Mouse (Mus musculus) thymus, postnatal 14 days (tissue): ENCODE measurements around the gene Otoa.

Experiments used
- DNase-seq: peaks from one replicate; pipeline ENCODE4 v3.0.0; 2021

The Otoa gene

DNA sequence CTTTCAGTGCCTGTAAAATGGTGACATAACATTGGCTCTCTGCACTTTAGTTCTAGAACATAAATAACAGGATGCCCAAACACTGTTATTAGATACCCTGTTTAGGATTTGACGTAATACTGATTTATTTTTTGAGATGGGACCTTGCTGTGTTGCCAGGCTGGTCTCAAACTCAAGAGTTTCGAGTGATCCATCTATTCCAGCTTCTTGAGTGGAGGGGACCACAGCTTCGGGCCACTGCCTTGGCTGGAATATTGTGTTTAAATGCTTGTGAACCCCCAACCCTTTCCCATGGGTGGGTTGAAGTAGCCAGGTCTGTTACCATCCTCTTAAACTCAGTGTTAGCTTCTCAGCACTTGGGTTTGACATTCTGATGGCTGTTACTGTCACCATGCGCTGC is at the start of gene Otoa:
Otoa (plus strand) TSS at position 301 of the 400 bp plus-strand sequence.
- DNase-seq = no peak

DNA sequence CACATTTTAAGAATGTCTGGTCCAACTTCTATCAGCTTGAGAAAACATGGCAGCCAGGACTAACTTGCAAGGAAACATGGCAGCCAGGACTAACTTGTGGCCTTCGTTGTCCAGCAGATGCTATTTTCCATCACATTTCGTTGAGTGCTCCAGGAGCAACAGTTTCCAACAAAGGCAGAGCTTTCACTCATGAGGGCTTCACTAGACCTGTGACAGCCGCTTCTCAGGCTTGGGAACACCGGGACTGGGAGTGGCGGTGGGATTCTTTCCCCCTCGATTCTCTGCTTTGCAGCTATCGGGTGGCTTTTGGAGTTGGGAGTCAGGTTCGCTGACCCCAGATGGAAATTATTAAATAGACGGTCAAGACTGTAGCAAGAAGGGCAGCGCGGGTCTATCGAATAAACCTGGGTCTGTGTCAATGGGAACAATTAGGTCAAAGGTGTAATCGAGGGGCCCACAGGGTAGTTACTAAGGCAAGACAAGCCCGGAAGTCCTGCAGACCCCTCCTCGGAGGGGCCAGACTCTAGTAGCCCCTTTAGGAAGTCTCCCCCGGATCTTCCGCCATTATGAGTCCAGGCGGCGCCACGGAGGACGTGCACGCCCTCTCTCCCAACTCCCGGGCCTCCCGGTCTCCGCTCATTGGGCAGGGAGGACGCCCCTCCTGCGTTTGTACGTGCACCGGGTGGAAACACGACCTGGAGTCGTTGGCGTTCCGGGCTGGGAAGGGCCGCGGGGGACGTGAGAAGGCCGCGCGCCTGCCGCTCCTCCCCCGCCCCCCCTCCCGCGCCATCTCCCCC is 47.4 kb upstream of the Otoa start, which contains the start of gene Mettl9:
Mettl9 (plus strand) TSS at position 590 of the 797 bp plus-strand sequence.
- DNase-seq = peak; percentile 95

DNA sequence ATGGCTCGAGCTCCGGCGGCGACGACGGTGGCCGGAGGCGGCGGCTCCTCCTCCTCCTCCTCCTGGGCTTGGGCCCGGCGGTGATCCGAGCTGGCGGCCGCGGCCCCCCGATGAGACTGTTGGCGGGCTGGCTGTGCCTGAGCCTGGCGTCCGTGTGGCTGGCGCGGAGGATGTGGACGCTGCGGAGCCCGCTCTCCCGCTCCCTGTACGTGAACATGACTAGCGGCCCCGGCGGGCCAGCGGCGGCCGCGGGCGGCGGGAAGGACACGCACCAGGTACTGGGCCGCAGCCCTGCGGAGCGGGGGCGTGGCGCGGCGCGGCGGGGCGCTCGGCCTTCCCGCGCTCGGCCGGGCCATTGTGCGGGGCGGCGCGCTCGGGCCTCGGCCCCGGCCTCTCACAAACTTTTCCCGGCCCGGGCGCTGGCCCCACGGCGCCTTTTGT is 46.7 kb upstream of the Otoa start:
- DNase-seq = peak; percentile 75

DNA sequence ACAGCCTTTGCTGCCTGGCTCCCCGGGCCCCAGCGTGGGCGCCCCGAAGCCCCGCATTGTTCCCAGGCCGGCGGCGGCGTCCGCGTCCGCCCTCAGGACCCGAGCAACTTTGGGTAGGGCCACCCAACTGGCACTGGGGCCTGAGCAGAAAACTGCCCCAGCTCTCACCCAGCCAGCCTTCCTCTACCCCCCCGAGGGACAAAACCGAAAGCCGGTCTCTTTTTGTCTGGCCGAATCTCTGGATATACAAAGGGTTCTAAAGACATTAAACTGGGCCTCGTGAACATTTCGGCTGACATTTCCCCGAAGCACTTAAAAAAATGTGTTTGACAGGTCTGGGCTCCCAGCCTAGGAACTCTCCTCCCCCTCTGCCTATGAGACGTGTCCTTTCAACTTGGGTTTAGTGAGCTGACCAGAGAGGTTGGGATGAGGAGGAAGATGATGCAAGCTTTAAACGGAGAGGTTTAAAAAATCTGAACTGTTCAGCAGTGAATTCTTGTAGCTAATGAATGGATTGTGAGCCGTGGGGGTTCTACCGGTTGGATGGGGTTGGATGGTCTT is 46.2 kb upstream of the Otoa start:
- DNase-seq = no peak

DNA sequence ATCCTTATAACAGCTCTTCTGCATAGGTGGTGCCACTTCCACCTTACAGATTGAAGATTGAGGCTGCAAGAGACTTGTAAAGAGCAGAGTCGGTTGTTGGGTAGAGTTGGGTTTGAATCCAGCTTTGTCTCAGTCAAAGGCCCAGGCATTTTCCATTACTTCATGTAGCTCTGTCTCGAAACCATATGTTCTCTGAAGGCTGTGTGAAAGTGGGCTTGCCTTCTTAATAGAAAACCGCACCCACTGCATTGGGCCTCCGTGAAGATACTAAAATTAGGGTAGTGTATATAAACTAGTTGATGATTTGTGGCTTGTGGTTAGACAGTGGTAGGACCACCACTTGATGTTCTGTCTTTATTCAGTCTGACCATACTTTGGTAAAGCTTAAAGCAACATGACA is 40.9 kb upstream of the Otoa start:
- DNase-seq = no peak

DNA sequence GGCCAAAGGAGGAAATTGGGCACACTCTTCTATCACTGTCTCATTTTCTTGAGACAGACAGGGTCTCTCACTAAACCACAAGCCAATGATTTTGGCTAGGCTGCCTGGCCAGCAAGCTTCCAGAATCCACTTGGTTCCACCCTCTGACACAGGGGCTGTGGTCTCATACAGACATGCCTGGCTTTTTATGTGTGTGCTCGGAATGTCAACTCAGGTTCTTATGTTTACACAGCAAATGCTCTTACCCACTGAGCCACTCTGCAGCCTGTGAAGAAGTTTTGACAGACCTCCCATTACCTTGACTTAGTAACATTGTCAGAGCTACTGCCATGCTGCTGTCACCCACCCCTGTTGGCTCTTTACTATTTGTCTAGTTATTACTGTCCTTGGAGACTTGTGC is 39.5 kb upstream of the Otoa start:
- DNase-seq = peak; percentile 7

DNA sequence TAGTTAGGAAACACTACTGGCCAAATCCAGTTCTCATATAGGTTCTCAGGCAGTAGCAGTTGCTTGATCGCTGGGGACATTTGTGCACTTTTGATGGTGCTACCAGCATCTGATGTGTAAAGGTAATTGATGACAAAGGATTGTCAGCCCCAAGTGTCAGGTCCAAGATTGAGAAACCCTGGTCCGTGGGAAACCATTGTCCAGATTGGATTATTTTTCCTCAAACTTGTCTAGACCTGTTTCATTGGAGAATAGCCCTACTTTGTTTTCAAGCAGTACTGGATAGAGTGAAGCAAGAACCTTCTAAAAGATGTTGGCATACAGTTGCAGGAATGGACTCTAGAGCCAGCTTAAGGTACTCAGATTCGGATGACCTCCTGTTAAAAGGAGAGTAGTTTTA is 38.4 kb upstream of the Otoa start:
- DNase-seq = no peak

DNA sequence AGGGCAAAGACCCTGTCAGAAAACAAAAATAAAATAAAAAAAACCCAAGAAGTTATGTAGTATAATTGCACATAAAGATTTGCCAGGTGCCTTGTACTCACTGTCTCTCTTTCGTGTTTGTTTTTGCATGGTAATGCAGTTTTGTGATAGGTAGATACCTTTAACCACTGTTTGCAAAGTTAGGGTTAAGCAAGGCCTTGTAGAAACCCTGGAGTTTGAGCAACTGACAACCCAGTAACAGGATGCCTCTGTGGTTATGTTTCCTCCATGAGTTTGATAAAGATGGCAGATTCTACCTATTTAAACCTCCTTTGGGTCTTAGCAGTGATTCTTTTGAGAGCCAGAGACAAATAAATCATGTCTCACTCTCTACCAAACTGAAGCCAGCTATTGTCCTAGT is 37.9 kb upstream of the Otoa start:
- no peak for DNase-seq

DNA sequence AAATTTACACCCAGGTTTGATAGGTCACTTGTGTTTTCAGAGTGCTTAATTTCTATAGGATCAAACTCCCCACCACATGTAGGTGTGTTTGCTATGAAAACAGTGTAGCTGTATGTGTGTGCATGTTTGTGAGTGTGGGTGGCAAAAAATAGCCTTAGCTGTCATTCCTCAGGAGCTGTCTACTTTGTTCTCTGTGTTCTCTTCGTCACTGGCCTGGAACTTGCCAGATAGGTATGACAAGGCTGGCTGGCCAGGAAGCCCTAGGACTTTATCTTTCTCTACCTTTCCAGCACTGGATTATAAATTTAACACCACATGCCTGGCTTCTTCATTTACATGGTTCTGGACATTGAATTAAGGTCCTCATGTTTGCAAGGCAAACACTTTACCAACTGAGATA is 37.2 kb upstream of the Otoa start:
- no peak for DNase-seq

DNA sequence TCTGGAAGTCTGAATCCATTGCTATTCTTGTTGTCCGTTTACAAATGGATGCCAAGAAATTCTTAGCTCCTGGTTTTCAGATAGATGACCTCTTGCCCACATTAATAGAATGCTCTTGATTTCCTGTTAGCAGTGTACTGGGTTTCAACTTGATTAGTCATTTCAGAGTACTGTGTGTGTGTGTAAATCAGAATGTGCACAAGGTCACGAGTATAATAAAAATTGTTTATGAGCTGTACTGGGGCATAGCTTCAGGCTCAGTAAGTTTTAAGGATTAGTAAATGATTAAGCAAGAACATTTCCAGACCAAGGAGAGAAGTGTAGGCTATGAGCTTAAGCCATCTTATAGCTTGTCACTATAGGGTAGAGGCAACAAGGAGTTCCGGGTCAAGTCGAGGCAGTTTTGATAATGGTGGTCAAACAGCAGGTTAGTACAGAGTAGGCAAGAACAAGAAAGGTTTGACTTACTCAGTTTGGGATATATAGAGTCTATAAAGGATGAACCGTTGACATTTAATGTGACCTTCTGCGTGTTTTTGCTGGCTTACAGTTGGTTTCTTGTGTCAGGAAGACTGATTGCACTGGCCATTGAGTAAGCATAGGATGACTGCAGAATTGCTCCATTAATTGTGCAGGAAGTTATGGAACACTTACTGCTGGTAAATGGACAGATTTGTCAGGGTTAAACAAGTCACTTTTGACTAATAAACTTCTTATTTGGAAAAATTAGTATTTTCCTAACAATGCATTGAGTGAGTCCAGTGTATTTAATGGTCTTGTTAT is 35.6 kb upstream of the Otoa start:
- no peak for DNase-seq

DNA sequence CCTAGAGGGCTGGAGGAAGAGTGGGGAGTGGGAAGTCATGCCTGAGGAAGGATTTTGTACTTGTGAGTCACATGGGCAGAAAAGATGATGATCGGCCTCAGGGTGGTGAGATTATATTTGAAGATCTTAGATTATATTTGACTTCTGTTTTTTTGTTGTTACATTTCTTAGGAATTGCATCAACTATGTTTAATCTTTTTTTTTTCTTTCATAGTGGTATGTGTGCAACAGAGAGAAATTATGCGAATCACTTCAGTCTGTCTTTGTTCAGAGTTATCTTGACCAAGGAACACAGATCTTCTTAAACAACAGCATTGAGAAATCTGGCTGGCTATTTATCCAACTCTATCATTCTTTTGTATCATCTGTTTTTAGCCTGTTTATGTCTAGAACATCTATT is 33.8 kb upstream of the Otoa start:
- no peak for DNase-seq

DNA sequence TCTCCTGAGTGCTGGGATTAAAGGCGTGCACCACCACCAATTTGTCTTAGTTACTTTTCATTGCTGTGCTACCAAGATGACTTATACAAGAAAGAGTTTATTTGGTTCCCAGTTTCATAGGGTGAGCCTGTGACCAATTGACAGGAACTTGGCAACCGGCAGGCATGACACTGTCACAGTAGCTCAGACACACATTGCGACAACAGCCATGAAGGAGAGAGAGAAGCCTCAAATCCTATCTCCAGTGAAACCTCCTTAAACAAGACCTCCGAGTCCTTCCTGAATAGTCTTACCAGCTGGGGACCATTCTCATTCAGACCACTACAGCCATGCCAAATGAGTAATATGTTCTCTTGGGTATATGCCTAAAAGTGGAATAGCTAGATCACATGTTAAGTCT is 28.4 kb upstream of the Otoa start:
- DNase-seq = no peak

DNA sequence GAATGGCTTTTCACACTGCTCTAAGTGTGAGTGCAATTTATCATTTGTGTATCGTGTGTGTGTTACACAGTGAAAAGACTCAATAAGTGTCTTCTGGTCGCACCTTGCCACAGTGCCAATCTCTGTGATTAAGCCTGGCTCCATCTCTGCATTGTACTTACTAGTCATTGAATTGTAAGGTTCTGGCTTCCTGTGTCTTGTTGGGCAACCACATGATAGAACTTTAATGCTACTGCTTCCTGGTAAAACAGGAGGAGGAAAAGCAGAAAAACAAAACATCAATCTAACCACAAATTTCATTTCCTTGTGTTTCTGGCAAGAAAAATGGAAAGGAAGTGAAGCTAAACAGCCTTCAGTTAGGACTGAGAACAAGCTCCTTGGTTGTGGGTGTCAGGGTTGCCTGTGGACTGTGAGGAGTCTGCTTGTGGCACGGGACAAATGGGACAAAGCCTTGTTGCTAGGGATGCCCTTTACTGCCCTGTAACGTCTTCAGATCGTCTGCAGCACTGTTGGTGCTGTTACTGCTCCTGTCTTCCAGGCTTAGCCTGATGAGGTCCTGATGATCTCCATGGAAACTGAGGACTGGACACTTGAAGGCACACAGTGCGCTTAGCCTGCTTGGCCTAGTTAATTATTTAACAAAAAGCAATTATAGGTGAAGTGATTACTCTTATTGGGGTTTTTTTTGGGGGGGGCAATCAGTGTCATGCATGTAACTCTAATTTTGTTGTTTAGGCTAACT is 21.8 kb upstream of the Otoa start:
- DNase-seq = no peak

DNA sequence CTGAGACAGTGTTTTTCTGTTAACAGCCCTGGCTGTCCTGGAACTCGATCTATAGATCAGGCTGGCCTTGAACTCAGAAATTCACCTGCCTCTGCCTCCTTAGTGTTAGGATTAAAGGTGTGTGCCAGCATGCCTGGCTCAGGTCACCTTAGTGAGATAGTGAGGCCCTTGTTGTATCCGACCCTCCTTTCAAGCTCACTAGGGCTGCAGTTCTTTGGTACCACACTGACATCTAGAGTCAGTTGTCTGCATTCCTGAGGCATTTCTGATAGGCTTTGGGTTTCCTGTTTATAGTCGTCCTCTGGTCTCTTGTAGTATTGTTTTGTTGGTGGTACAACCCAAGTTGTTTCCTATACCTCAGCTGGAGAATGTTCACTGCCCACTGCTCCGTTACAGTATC is 17.1 kb upstream of the Otoa start:
- DNase-seq = peak; percentile 32

DNA sequence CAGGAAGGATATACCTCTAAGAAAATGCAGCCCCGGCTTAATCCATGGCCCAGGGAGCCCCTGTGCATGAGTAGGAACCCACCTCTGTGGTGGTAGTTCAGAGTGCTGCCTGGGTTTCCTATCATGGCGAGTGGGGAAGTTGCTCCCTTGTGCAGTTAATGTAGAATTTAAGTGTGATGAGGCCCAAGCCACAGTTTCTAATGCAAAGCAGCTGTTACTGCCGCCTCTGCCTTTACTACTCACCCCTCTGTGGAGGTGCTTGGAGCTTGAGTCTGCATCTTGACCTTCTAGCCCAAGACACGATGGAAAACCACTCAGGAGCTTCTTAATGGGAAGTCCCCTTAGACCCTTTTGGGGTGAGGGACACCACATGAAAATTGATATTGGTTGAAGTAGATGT is 10.2 kb upstream of the Otoa start:
- no peak for DNase-seq

DNA sequence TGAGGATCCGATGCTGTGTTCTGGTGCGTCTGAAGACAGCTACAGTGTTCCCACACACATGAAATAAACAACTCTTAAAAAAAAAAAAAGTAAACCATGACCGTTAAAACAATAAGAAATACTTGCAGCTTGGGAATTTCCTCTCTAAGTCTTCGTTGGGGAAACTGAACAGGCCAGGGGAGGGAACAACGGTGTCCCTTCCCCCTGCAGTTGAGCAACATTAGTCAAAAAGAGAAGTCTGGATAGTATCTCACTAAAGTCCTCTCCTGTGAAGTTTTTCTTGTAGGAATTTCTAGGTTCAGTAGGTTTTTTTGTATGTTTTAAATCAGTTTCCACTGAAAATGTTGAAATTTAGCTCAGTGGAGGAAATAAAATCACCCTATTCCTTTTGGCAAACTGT is 8.9 kb upstream of the Otoa start:
- DNase-seq = no peak

DNA sequence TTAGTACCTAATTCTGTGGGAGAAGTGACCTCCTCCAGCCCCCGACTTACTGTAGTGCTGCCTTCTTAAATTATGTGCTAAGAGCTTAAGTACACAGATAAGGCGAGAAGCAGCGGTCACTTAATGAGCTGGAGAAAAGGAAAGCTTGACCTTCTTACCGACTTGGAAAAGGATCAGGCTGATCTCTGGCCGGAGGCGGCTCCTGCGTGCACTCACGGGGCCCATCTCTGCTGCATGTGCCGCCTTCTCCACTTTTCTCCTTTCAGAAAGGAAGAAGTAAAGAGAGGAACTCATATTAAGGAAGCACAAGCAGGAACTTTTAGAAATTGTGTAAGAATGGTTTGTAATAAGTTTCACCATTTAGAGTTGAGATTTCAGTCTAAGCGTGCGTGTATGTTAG is 7.2 kb upstream of the Otoa start, which contains the start of gene Igsf6:
Igsf6 (minus strand) TSS at position 292 of the 400 bp plus-strand sequence.
- DNase-seq = no peak

DNA sequence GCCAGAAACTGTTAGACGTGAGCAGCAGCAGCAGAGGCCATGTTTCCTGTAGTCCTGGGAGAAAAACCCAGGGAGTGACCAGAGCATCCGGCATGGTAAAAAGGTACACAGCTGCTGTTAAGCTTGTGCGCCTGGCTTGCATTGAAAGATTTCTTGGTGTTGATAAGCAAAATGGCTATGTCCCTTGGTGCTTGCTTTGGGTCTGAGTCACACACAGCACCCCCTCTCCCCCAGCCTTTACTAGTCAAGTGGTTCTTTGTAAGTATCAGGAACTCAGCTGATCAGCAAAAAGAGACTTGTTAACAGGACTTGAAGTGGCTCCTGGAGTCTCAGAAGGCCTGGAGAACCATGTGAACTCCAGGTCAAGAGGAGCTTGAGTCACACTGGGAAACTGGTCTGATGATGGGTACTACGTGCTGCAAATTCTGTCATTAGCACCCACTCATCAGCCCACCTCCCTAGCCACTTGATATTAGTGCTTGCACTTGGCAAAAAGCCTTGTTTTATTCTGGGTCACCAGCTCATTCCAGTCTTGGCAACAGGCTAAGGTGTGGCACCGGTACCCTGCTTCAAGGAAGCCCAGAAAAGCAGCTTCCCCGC is 6.5 kb upstream of the Otoa start:
- no peak for DNase-seq

DNA sequence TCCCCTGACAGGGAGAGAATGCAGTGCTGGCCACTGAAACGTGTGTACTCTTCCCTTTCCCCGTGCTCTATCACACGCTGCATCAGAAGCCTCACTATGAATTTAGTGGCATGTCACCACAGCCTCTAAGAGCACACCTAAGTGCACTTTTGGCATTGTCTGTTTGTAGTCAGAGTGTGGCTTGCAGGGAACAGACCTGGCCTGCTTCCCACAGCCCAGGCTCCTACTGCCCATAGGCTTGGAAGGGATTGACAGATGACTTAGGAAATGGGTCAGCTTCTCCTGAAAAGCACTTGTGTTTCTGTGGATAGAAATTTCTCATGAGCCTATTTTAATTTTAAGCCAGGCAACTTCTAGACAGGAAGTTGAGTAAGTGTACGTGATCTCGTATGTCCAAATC is 6.0 kb upstream of the Otoa start:
- DNase-seq = no peak

DNA sequence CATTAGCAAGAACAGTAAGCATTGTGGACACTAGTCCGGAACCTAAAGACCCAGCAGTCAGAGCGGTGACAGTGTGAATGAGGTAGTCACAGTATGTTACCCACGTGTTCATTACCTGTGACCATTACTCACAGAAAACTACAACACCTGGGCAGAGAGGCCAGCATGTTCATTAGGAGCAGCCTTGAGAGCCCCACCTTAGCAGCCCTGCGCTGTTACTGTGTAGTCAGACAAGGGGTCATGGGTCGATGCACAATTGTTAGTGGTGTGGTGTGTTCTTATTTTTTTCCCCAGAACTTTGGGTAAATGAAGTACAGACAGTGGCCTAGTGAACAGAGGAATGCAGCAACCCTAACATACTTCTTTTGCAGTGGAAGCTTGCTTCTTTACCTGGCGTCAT is 4.1 kb upstream of the Otoa start:
- DNase-seq = no peak

DNA sequence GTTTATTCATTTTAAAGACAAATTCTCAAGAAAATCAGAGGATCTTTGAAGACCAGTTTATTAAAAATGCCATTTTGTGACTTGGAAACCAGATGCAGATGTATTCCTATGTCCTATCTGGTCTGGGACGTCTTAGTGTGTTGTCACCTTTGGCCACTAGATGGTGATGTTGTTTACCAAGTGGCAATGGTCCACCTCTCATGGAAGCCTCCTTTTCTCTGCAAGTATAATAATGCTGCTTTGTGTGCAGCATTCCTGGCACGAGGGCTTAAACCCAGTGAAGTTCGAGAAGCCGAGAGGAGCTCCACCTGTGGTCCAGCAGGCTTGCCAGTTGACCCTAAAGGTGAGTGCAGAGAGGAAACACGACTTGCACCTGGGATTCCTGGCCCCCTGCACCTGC is 3.6 kb upstream of the Otoa start:
- peak; percentile 55 for DNase-seq

DNA sequence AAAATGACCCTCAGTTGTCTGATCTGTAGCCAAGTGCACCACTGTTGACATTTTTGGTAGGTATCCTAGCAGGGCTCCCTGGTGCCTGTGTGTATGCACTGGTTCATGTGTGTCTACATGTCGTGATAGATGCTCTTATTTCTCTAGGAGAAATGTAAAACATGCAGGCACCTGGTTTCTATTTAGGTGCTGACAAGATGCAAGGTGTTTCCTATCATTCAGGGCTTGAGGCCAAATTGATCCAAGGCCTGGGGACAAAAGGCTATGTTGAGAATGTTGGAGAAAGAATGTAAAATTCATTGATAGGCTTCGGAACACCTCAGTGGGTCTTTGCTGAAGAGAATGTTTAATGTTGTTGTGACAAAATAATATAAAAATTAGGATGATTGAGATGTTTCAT is 366 bp downstream of the Otoa start:
- DNase-seq = no peak
